Mouse (Mus musculus) layer of hippocampus, adult 11-12 months (tissue): ENCODE data around the gene Gdpd5.

Source experiments
- DNase-seq: peaks from one replicate; pipeline ENCODE4 v3.0.0; 2022; ENCODE audit warnings: low spot score

Gdpd5 gene

DNA sequence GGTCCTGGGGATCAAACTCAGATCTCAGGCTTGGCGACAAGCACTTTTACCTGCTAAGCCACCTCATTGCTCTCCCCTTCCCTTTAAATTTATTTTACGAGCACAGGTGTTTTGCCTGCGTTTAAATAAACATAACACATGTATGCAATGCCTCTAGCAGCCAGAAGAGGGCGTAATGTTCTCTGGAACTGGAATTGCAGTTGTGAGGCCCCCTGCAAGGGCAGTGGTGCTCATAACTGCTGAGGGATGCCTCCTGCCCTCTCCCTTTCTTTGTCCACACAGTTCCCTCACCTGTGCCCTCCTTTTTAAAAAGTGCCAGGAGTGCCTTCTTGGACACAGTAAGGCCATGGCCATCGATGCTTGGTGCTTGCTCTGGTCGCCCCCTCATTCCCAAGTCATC, 62.8 kb downstream of the Gdpd5 start:
- no peak for DNase-seq

DNA sequence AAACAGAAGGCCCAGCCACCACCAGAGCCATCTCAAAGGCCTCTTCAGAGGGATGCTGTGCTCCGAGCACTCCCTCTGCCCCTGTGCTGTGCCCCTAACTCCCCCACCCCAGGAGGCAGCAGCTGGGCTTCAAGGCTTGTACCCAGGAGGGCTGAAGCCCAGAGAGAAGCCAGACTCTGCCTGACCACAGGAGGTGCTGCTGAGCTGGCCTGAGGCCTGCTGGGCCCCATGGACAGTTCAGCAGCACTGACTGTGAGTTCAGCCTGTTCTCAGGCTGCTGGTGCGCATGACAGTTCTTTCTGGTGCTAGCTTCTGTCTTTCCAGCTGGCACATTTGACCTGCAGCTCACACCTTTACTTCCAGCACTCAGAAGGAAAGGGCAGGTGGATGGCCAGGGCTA, 64.6 kb downstream of the Gdpd5 start:
- no peak for DNase-seq

DNA sequence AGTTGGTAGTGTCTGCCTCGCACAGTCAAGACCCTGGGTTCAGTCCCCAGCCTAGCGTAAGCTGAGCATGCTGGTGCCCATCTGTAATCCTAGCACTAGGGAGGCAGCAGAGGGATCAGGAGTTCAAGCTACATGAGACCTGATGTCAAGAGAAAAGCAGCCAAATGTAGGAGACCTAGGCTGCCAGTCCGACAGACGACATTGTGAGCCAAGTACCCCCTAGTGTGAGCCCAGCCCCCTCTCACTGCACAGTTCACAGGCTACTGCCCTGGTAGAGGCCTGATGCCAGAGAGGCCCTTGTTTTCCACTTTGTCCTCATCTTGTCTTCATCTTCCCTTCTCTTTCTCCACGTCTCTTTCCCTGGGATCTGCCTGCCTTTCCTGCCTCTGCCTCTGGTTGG, 66.1 kb downstream of the Gdpd5 start:
- no peak for DNase-seq

DNA sequence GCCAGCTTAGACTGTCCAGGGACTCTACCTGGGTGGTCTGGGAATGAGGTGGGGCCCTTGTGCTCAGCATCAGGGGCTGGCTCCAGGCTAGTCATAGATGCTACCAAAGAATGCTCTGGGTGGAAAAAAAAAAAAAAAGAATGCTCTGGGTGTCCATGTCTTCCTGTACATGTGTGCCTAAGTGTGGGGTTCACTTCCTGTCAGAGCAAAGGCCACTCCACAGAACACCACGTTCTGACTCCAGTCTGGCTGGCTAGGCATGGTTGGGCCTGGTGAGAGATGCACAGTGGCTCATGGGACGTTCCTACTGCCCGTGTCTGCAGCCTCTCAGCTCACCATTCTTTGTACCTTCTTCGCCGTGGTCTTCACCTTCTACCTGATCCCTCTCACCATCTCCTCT, 67.4 kb downstream of the Gdpd5 start:
- DNase-seq, result no peak

DNA sequence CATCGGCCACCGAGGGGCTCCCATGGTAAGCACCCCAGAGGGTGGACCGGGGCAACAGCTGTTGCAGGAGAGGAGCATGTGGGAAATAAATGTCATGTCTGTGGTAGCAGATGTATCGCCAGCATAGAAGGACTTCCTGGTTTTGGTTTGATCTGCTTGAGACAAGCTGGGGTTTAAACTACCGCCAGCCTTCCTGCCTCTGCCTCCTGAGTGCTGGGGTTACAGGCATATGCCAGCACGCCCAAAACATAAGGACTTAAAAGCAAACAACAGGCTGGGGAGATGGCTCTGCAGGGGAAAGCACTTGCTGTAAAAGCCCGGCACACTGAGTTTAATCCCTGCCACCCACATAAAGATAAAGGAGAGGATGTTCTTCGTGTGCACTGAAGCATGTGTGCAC, 67.8 kb downstream of the Gdpd5 start:
- DNase-seq, result no peak

DNA sequence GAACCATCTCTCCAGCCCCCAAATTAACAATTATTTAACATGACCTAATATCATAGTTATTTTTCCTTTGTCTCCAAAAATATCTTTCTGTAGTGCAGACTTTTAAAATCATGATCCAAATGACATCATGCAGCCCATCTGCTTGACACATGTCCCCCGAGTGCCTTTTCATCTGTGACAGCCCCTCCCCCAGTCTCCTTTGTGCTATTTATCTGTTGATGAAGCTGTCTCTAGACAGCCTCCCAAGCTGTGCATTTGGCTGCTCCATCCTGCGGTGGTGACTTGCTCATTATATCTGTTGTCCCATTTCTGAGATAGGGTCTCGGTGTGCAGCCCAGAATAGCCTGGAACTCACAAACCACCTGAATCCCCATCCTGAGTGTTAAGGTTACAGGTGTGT, 68.5 kb downstream of the Gdpd5 start:
- peak; percentile 82 for DNase-seq

DNA sequence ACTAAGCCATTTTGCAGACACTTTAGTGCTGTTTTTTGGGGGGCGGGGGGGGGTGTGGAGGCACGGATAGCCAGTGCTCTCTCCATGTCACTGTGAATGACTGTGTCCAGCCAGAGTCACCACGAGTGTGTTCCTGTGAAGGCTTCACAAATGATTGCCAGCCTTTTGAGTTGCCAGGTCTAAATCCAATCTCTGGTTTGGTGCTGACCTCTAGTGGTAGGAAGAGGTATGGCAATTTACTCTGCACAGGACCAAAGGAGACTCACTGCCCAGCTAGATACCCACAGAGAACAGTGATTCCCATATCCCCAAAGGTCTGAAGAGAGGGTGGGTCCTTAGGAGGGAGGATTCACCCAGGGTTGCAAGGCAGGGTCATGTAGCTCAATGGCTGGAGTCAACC, 69.5 kb downstream of the Gdpd5 start:
- DNase-seq, result peak; percentile 87

DNA sequence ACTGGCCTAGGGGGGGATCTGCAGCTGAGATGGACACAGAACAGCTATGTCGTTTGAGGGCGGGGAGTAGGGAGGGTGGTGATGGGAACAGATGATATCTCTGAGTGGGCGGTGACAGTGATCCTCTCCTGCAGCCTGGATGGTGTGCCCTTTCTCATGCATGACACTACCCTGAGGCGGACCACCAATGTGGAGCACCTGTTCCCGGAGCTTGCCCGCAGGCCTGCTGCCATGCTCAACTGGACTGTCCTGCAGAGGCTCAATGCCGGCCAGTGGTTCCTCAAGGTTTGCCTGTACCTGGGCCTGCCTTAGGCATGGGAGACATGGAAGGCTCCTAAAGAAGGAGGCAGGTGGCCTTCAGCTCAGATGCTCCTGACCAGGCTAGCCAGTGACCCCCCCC, 71.6 kb downstream of the Gdpd5 start:
- DNase-seq, result no peak

DNA sequence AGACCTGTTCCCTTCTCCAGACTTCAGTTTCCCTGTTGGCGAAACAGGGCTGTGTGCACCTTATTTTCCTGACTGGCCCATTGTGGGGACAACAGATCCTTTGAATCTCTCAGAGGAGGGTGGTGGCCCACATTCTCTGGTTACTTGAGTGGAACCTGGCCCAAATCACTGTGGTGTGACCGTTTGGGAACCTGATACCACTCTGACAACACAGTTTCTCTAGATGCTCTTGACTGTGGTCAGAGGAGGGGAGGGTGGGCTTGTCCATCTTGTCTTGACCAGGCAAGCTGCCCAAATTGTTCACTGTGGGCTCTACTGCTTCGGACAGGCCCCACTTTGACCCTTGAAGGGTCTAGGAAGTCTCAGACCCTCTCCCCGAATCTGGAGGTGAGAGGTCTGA, 72.8 kb downstream of the Gdpd5 start:
- DNase-seq, result no peak

DNA sequence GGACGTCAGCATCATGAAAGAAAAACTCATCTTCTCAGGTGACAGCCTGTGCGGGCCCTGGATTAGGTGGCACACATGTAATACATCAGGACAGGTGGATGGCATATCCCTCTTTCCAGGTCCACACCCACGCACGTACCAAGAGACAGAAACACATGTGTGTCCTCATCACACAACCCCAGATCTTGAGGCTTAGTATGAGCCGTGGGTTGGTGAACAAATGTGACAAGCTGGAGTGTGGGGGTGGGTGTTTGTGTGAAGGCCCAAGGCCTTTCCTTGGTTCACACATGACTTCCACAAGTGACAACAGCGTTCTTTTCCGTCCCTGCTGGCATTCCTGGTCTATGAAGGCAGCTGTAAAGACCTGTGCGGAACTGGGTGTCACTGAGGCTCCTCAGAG, 77.6 kb downstream of the Gdpd5 start:
- DNase-seq, result peak; percentile 56

DNA sequence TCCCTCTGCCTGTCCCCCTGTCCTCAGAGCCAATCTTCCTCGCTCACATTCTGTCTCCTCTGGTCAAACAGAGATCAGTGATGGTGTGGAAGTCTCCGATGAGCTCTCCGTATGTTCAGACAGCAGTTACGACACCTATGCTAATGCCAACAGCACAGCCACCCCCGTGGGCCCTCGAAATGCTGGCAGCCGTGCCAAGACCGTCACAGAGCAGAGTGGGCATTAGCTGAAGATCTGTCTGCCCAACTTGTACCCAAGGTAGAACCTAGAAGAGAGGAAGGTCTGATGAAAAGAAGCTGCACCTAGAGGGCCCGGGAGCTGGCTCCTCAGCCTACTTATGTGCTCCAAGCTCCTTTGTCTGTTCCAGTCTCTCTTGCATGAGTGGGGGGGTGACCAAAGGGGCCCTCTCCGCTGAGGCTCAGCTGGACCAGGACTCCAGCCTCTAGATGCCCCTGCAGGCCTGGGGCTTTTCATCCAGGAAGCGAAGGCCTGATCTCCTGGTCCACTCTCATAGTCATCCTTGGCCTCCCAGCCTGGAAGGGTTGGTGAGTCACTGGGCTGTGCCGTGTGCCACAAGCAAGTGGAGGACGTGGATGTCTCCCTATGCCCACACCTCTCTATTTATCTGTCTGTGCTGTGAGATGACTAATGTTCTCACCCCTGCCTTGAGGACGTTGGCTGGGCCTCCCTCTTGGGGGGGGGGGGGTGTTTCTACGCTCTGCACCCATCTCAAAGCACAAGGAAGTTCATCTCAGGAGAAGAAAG, 78.9 kb downstream of the Gdpd5 start:
- no peak for DNase-seq

DNA sequence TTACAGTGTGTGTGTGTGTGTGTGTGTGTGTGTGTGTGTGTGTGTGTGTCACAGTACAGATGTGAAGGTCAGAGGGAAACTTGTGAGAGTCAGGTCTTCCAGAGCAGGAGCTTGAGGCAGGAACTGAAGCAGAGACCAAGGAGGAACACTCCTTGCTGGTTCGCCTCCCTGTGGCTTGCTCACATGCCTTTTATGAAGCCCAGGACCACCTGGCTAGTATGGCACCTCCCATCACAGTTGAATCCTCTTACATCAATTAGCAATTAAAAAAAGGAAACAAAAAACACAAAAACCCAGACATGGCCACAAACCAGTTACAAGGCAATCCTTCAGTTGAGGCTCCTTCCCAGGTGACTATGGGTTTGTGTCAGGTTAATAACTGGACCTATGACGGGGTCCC, 81.9 kb downstream of the Gdpd5 start:
- DNase-seq, result no peak

DNA sequence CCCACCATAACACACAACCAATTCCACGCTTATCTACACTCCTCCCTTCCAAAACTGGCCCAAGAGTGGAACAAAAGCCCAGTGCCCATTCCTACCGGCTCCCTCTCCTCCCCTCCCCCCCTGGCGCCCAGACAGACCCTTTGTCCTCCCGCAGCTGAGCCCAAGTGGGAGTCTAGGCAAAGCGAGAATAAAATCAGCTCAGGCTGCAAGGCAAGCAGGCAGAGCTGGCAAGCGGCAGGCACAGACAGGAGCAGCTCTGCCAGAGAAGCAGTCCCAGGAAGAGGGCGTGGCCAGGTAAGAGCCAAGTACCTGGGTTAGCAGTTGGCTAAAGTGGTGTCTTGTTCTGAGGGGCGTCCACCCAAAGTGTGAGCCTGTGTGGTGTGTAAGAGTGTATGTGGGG, 84.6 kb downstream of the Gdpd5 start, which contains the start of gene Klhl35:
Gene Klhl35 (plus strand): TSS at position 194 of the 400 bp plus-strand sequence.
- DNase-seq, result no peak

DNA sequence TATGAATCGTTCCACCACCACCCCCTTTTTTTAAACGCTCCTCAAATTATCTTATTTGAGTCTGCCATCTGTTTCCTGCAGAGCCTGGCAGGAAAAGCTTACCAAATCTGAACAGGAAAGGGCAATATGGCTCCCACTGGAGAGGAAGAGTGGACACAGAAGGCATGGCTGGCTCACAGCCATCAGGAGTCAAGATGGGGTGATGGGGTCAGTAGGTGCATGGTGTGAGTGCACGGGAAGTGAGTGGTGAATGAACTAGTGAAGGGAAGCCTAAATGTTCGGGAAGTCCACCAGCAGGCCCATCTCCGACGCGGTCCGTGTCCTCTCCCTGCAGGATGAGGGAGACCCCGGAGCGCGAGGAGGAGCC, 86.7 kb downstream of the Gdpd5 start:
- peak; percentile 47 for DNase-seq

DNA sequence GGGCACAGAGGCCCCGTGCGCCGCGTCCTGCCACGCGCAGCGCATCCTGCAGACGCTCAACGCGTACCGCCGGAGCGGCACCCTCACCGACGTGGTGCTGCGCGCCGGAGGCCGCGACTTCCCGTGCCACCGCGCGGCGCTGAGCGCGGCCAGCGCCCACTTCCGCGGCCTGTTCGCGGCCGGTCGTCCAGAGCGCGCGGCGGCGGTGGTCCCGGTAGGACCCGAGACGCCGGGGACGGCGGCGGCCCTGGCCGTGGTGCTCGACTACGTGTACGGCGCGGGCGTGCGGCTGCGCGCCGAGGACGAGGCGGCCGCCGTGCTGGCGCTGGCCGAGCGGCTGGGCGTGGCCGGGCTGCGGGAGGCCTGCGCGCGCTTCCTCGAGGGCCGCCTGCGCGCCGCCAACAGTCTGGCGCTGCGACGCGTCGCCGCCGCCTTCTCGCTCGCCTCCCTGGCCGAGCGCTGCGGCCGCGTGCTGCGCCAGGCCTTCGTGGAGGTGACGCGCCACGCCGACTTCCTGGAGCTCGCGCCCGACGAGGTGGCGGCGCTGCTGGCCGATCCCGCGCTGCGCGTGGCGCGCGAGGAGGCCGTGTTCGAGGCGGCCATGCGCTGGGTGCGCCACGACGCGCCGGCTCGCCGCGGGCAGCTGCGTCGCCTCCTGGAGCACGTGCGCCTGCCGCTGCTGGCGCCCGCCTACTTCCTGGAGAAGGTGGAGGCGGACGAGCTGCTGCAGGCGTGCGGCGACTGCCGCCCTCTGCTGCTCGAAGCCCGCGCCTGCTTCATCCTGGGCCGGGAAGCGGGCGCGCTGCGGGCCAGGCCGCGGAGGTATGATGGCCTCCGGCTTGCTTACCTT, 87.3 kb downstream of the Gdpd5 start:
- peak; percentile 71 for DNase-seq

DNA sequence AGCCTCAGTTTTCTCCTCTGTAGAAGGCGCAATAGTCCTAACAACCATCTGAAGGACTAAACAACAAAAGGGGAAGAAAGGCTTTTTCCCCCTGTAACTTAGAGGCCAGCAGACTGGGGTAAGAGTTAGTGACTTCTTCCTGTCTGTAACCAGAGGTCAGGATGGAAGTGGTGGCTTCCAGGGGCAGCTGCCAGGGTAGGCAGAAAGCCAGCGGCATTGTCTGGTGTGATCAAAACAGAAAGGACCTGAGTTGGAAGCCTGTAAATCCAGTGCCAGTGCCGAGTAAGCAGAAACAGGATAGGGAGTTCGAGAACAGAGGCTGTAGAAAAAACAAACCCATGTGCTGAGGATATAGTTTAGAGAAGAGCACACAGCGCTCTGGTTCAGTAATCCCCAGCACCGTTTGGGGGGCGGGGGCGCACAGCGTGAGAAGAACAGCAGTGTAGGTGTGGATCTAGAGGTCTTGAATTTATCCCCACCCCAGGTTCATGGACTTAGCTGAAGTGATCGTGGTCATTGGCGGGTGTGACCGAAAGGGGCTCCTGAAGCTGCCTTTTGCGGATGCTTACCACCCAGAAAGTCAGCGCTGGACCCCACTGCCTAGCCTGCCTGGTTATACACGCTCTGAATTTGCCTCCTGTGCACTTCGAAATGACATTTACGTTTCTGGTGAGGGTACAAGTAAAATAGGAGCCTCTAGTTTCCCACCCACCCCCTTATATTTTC, 88.6 kb downstream of the Gdpd5 start:
- DNase-seq, result peak; percentile 36

DNA sequence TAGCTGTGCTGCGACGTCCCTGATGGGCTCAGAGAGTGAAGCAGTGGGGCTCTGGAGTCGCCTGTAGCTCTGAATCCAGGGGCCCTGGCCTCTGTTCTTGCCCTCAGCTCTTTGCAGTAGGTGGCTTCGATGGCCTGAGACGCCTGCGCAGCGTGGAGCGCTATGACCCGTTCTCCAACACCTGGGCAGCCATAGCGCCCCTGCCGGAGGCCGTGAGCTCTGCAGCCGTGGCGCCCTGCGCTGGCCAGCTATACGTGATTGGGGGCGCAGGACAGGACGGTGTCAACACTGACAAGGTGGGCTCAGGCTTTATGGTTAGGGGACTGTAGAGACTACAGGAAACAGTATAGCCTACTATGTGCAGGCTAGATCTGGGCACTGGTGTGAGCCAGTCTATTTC, 90.4 kb downstream of the Gdpd5 start:
- DNase-seq, result peak; percentile 4

DNA sequence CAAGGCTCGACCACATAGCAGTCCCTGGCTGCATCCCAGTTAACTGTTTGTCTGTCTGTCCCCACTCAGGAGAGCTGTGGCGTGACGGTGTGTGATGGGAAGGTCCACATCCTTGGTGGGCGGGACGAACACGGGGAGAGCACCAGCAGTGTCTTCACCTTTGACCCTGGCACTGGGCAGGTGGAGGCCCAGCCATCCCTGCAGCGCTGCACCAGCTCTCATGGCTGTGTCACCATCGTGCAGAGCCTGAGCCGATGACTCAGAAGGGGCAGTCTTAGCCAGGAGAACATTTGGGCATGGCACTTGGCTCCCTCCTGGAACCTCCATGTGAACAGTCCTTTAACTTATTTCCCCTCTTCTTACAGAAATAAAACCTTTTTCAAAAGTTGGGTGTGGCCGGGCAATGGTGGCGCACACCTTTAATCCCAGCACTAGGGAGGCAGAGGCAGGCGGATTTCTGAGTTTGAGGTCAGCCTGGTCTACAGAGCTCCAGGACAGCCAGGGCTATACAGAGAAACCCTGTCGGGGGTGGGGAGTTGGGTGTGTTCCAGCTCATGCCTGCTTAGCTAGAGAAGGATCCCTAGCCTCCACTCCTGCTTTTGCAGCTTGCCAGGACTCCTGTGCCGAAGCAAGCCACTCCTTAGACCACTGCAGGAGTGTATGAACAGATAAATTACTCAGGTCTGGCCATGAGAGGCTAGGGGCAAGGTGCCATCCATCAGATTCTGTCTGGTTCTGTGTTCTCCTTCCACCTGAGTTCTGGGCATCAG, 92.6 kb downstream of the Gdpd5 start:
- no peak for DNase-seq

DNA sequence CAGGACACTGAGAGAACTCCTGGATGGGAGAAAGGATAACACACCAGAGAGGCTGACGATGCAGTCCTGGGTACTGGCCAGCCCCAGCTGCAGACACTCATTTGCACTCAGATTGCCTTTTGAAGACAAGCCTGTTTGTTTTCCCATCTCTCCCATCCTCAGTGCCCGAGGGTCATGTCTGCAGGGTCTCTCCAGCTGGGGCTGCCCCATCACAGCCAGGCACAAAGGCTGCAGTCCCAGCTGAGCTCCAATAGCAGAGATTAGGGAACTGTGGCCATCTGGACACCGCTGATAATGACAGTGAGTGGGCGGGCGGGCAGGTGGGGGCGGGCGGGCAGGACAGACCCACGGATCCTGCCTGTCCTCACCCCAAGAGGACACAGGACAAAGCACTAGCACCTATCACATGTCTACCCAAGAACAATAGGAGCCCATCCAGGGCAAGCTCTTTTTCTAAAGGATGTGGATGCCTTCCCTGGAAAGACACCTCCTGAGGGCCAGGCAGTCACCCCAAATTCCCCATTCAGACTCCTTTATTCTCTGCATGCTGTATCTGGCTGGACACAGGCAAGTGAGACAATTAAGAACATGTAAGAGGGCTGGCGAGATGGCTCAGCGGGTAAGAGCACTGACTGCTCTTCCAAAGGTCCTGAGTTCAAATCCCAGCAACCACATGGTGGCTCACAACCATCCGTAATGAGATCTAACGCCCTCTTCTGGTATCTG, 93.8 kb downstream of the Gdpd5 start:
- DNase-seq, result peak; percentile 68

DNA sequence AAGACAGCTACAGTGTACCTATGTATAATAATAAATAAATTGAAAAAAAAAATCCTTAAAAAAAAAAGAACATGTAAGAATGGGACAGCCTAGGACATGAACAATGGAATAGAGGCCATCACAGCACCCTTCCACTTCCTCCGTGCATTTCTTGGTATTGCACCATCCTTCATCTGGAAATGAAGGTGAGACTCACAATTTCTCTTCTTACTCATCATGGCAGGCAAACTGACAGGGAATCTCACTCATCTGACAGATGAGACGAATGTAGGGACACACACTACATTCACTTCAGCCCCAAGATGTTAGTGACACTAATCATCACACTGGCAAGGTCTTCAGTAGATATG, 94.3 kb downstream of the Gdpd5 start:
- no peak for DNase-seq

DNA sequence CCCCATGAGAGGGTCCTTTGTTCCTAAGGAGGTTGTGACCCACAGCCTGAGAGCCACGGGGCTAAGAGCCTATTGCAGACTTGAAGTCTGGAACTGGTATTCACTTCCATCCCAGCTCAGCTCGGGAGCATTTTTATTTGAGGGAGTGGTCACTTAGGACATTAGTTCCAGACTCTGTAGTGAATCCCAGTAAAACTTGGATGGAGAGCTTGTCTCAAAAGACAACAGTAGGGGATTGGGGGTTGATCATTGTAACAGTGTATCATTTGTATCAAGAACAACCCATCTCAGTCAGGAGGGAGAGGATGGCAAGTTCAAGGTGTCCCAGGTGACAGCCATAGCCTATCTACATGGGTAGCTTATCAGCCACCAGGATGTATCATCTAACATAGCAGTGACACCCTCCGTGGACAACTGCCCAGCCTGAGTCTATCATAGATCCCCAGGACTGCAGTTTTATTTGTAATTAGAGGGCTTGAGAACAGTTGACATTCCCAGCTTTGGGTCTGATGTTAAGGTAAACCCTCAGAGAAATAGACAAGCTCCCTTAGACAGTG, 95.4 kb downstream of the Gdpd5 start:
- no peak for DNase-seq
